Mouse (Mus musculus): ENCODE data around the gene Mrpl24. TPM values are rescaled to one million over a fixed set of nuclear protein-coding genes. Genes with fewer than 3 reads are reported as not detected.

Mrpl24 gene
- polyA plus RNA-seq, 1 experiment from 2014 or later, result 57.3 TPM

DNA sequence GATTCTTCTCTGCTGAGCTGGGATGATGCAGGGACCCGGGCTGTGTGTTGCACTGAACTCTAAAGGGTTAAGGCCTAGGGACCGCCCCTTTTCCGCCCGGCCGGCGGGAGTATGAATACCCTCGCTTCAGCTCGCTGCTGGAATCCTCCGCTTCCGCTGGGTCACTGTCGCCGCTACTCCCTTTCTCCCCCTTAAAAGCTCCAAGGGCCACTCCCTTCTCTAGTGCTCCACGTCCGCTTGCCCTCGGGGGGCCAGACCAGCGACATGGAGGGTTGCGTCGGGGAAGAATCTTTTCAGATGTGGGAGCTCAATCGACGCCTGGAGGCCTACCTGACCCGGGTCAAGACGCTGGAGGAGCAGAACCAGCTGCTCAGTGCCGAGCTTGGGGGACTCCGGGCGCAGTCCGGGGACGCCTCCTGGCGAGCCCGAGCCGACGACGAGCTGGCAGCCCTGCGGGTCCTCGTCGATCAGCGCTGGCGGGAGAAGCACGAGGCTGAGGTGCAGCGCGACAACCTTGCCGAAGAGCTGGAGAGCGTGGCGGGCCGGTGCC is 51.7 kb downstream of the Mrpl24 start, which contains the start of gene Nes:
Gene Nes (plus strand): TSS at position 140 of the 550 bp plus-strand sequence.
- Histone ChIP-seq H3K27ac (no peak within 1 kb of the TSS), H3K27me3 (replicated peaks) (peaks cover 88% of the 10 kb centered on the region), H3K9ac (peak within 1 kb of the TSS; percentile 48), H3K9me3 (replicated peaks) (no peaks in the 10 kb centered on the region), H3K4me3 (peak within 1 kb of the TSS; percentile 51), H3K36me3 (no peaks in the 10 kb centered on the region), H3K4me2 (peak within 1 kb of the TSS; percentile 62), H3K4me1 (peaks cover 24% of the 10 kb centered on the region)
- under 1% methylated on average over 44 of the region's 44 CpGs for WGBS (ENCODE audit: insufficient replicate concordance)
- peak; percentile 40 for ATAC-seq

DNA sequence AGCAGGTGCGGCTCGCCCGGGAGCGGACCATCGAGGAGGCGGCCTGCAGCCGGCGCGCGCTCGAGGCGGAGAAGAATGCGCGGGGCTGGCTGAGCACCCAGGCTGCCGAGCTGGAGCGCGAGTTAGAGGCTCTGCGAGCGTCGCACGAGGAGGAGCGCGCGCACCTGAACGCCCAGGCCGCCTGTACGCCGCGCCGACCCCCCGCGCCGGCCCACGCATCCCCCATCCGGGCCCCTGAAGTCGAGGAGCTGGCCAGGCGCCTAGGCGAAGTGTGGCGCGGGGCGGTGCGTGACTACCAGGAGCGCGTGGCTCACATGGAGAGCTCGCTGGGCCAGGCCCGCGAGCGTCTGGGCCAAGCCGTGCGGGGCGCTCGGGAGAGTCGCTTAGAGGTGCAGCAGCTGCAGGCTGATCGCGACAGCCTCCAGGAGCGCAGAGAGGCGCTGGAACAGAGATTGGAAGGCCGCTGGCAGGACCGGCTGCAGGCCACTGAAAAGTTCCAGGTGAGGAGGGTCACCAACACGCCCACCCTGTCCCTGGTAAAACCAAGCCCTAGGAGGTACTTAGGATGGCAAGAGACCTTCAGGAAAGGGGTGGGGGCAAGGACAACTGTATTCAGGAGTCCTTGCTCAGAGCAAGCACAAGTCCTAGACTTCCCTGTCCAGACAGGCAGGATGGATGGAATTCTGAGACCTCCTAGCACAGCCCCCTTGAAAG is 52.3 kb downstream of the Mrpl24 start:
- 3% methylated on average over 60 of the region's 60 CpGs for WGBS (ENCODE audit: insufficient replicate concordance)
- Histone ChIP-seq H3K36me3 (no peaks in the 10 kb centered on the region), H3K4me2 (peak overlapping the region; percentile 62), H3K27me3 (replicated peaks) (peaks cover 92% of the 10 kb centered on the region), H3K4me1 (peaks cover 24% of the 10 kb centered on the region), H3K9me3 (replicated peaks) (no peaks in the 10 kb centered on the region), H3K9ac (peak overlapping the region; percentile 48), H3K4me3 (peak overlapping the region; percentile 51), H3K27ac (no peak overlapping the region)
- ATAC-seq, result no peak

GRCm38 (mm10) chr3:87972203-87972664 is 52.9 kb downstream of the Mrpl24 start:
- H3K27ac ChIP-seq, result no peak overlapping the region
- no peaks in the 10 kb centered on the region for H3K9me3 ChIP-seq (replicated peaks)
- 32% methylated on average over 8 of the region's 8 CpGs for WGBS (ENCODE audit: insufficient replicate concordance)
- H3K9ac ChIP-seq, result no peak overlapping the region
- peak overlapping the region; percentile 62 for H3K4me2 ChIP-seq
- H3K27me3 ChIP-seq (replicated peaks), result peaks cover 96% of the 10 kb centered on the region
- H3K4me3 ChIP-seq, result peak overlapping the region; percentile 51
- no peaks in the 10 kb centered on the region for H3K36me3 ChIP-seq
- H3K4me1 ChIP-seq, result peaks cover 24% of the 10 kb centered on the region
- ATAC-seq, result no peak

DNA sequence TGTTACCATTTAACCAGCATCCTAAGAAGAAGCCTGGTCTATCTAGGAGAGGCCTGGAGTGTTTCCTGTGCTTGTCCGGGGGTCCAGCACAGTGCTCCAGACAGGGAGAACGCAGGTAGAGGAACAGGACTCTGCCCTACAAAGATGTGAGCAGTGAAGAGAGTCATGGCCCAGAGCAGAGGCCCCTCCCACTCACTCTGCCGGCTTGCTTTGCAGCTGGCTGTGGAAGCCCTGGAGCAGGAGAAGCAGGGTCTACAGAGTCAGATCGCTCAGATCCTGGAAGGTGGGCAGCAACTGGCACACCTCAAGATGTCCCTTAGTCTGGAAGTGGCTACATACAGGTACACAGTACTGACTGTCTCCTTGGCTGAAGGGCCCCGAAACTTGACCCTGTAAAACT is 53.5 kb downstream of the Mrpl24 start:
- Histone ChIP-seq H3K9ac (no peak overlapping the region), H3K27me3 (replicated peaks) (peaks cover 95% of the 10 kb centered on the region), H3K4me2 (peak overlapping the region; percentile 62), H3K9me3 (replicated peaks) (no peaks in the 10 kb centered on the region), H3K4me1 (peaks cover 24% of the 10 kb centered on the region), H3K4me3 (peak overlapping the region; percentile 51), H3K27ac (no peak overlapping the region), H3K36me3 (no peaks in the 10 kb centered on the region)
- no peak for ATAC-seq
- WGBS (ENCODE audit: insufficient replicate concordance), result 37% methylated on average over 5 of the region's 5 CpGs

Other genes starting within 250 kb of the Mrpl24 start
- gene Lrrc71, start 170.9 kb upstream of the Mrpl24 start, polyA plus RNA-seq (2016; fragmentation: Nextera tagmentation; extraction: Ambion mirVana), result 0.13 and 0.29 TPM in 2 replicates
- 0.31 and 0.59 TPM in 2 replicates for gene Ntrk1, start 124.3 kb upstream of the Mrpl24 start, polyA plus RNA-seq (2016; fragmentation: Nextera tagmentation; extraction: Ambion mirVana)
- gene Insrr, start 122.6 kb upstream of the Mrpl24 start, polyA plus RNA-seq (2016; fragmentation: Nextera tagmentation; extraction: Ambion mirVana), result 0.05 TPM in 1 of 2 replicates, not detected in the other
- 9.4 and 10.2 TPM in 2 replicates for gene Pear1, start 95.2 kb upstream of the Mrpl24 start, polyA plus RNA-seq (2016; fragmentation: Nextera tagmentation; extraction: Ambion mirVana)
- gene Sh2d2a, start 72.8 kb upstream of the Mrpl24 start, polyA plus RNA-seq (2016; fragmentation: Nextera tagmentation; extraction: Ambion mirVana), result 0.04 and 0.11 TPM in 2 replicates
- 8.7 and 8.9 TPM in 2 replicates for gene Prcc, start 33.9 kb upstream of the Mrpl24 start, polyA plus RNA-seq (2016; fragmentation: Nextera tagmentation; extraction: Ambion mirVana)
- gene Hdgf, start 13.2 kb upstream of the Mrpl24 start, polyA plus RNA-seq (2016; fragmentation: Nextera tagmentation; extraction: Ambion mirVana), result 393 and 400 TPM in 2 replicates
- gene Isg20l2, start 10.8 kb downstream of the Mrpl24 start, polyA plus RNA-seq (2016; fragmentation: Nextera tagmentation; extraction: Ambion mirVana), result 51.9 and 52.2 TPM in 2 replicates
- 11.1 and 11.4 TPM in 2 replicates for gene Rrnad1, start 11.2 kb downstream of the Mrpl24 start, polyA plus RNA-seq (2016; fragmentation: Nextera tagmentation; extraction: Ambion mirVana)
- gene Crabp2, start 29.2 kb downstream of the Mrpl24 start, polyA plus RNA-seq (2016; fragmentation: Nextera tagmentation; extraction: Ambion mirVana), result 3.9 and 6.5 TPM in 2 replicates
- gene Nes, start 51.6 kb downstream of the Mrpl24 start, polyA plus RNA-seq (2016; fragmentation: Nextera tagmentation; extraction: Ambion mirVana), result 7.2 and 7.3 TPM in 2 replicates
- not detected in 2 replicates for gene Bcan, start 80.7 kb downstream of the Mrpl24 start, polyA plus RNA-seq (2016; fragmentation: Nextera tagmentation; extraction: Ambion mirVana)
- not detected in 2 replicates for gene Hapln2, start 108.1 kb downstream of the Mrpl24 start, polyA plus RNA-seq (2016; fragmentation: Nextera tagmentation; extraction: Ambion mirVana)
- 41.4 and 44.0 TPM in 2 replicates for gene Gpatch4, start 123.6 kb downstream of the Mrpl24 start, polyA plus RNA-seq (2016; fragmentation: Nextera tagmentation; extraction: Ambion mirVana)
- gene Naxe, start 139.0 kb downstream of the Mrpl24 start, polyA plus RNA-seq (2016; fragmentation: Nextera tagmentation; extraction: Ambion mirVana), result 72.1 TPM in 2 replicates
- gene Ttc24, start 158.8 kb downstream of the Mrpl24 start, polyA plus RNA-seq (2016; fragmentation: Nextera tagmentation; extraction: Ambion mirVana), result not detected in 2 replicates
- gene Iqgap3, start 162.5 kb downstream of the Mrpl24 start, polyA plus RNA-seq (2016; fragmentation: Nextera tagmentation; extraction: Ambion mirVana), result 11.2 and 11.8 TPM in 2 replicates
- gene Mef2d, start 222.9 kb downstream of the Mrpl24 start, polyA plus RNA-seq (2016; fragmentation: Nextera tagmentation; extraction: Ambion mirVana), result 12.1 and 13.6 TPM in 2 replicates